Mouse (Mus musculus) midbrain, embryonic 16.5 days (tissue): ENCODE measurements around the gene Siah1a. TPM values are rescaled to one million over a fixed set of nuclear protein-coding genes. Genes with fewer than 3 reads are reported as not detected.

Source experiments
- ATAC-seq: fragments of 200-750 bp; cut with Nextera tagmentation; 2 replicates; pipeline ENCODE4 v1.8.0; 2017; ENCODE audit warnings: moderate TSS enrichment
- H3K27ac ChIP-seq: fragments of 300-500 bp; sonication (generic); 2 replicates; pipeline ENCODE4 v1.5.1; 2014; ENCODE audit warnings: mild to moderate bottlenecking, low read length, mixed read lengths
- H3K27me3 ChIP-seq: fragments of 300-500 bp; sonication (generic); 2 replicates; pipeline ENCODE4 v1.6.1; 2014; ENCODE audit warnings: low read depth, low read length, mixed read lengths; ENCODE audit not compliant: control insufficient read depth, insufficient read depth
- H3K36me3 ChIP-seq: fragments of 300-500 bp; sonication (generic); 2 replicates; pipeline ENCODE4 v1.6.1; 2014; ENCODE audit warnings: mild to moderate bottlenecking, low read length, moderate library complexity, mixed read lengths; ENCODE audit not compliant: control insufficient read depth, insufficient read depth
- H3K4me1 ChIP-seq: fragments of 300-500 bp; sonication (generic); 2 replicates; pipeline ENCODE4 v1.6.1; 2014; ENCODE audit warnings: mild to moderate bottlenecking, low read length, mixed read lengths; ENCODE audit not compliant: control insufficient read depth, insufficient read depth
- H3K4me2 ChIP-seq: fragments of 300-500 bp; sonication (generic); 2 replicates; pipeline ENCODE4 v1.6.1; 2014; ENCODE audit warnings: mild to moderate bottlenecking, low read length, mixed read lengths
- H3K4me3 ChIP-seq: fragments of 300-500 bp; sonication (generic); 2 replicates; pipeline ENCODE4 v1.5.1; 2014; ENCODE audit warnings: low read depth, mild to moderate bottlenecking, low read length, moderate library complexity, mixed read lengths
- H3K9ac ChIP-seq: fragments of 300-500 bp; sonication (generic); 2 replicates; pipeline ENCODE4 v1.6.1; 2014; ENCODE audit warnings: low read depth, low read length, mixed read lengths
- H3K9me3 ChIP-seq: fragments of 300-500 bp; sonication (generic); replicated peaks from 2 replicates; pipeline ENCODE4 v1.6.1; 2014; ENCODE audit warnings: mild to moderate bottlenecking, low read length, mixed read lengths; ENCODE audit not compliant: control insufficient read depth, poor library complexity, severe bottlenecking
- WGBS: fragments of 180-500 bp; shearing (Covaris S2); extraction: QIAGEN DNeasy Blood & Tissue Kit; methylation state at CpG from one replicate; pipeline ENCODE4 v1.1.7; 2014; 5-methylcytosine and 5-hydroxymethylcytosine counted together
- polyA plus RNA-seq: library from polyadenylated mRNA; unstranded; fragments of >200 nt; fragmentation: Nextera tagmentation; extraction: Ambion mirVana; gene quantifications from 2 replicates; pipeline ENCODE4 v1.2.1, GENCODE M21; 2015

Gene Siah1a
- polyA plus RNA-seq, 1 experiment from 2014 or later: 71.9 TPM

GRCm38 (mm10) chr8:86749842-86750241 lies 4.1 kb upstream of the Siah1a start:
- Histone ChIP-seq H3K4me2 (no peak overlapping the region), H3K4me3 (no peak overlapping the region), H3K36me3 (no peaks in the 10 kb centered on the region), H3K4me1 (peaks cover 6% of the 10 kb centered on the region), H3K27ac (no peak overlapping the region), H3K27me3 (no peaks in the 10 kb centered on the region), H3K9ac (no peak overlapping the region), H3K9me3 (no peaks in the 10 kb centered on the region)
- no peak for ATAC-seq
- WGBS: 47% methylated on average over 2 of the region's 2 CpGs

GRCm38 (mm10) chr8:86746511-86746910 lies 777 bp upstream of the Siah1a start:
- H3K9me3 ChIP-seq: no peaks in the 10 kb centered on the region
- peak overlapping the region; percentile 98 for H3K27ac ChIP-seq
- peak overlapping the region; percentile 90 for H3K4me3 ChIP-seq
- peak overlapping the region; percentile 88 for H3K4me2 ChIP-seq
- peaks cover 30% of the 10 kb centered on the region for H3K4me1 ChIP-seq
- WGBS: 1% methylated on average over 11 of the region's 11 CpGs
- no peaks in the 10 kb centered on the region for H3K36me3 ChIP-seq
- peak overlapping the region; percentile 99 for H3K9ac ChIP-seq
- ATAC-seq: peak; percentile 32; the same call in 1 of the 2 replicates
- no peaks in the 10 kb centered on the region for H3K27me3 ChIP-seq

GRCm38 (mm10) chr8:86745935-86746441 lies 254 bp upstream of the Siah1a start:
- Histone ChIP-seq H3K9me3 (no peaks in the 10 kb centered on the region), H3K4me1 (peaks cover 35% of the 10 kb centered on the region), H3K36me3 (no peaks in the 10 kb centered on the region), H3K4me3 (peak overlapping the region; percentile 90), H3K27ac (peak overlapping the region; percentile 98), H3K4me2 (peak overlapping the region; percentile 88), H3K9ac (peak overlapping the region; percentile 99), H3K27me3 (no peaks in the 10 kb centered on the region)
- ATAC-seq: peak; percentile 93
- under 1% methylated on average over 63 of the region's 70 CpGs for WGBS

- Histone ChIP-seq H3K36me3 (no peaks in the 10 kb centered on the region), H3K27me3 (no peaks in the 10 kb centered on the region), H3K9ac (peak overlapping the region; percentile 99), H3K4me1 (peaks cover 35% of the 10 kb centered on the region), H3K9me3 (no peaks in the 10 kb centered on the region), H3K4me3 (peak overlapping the region; percentile 90), H3K27ac (peak overlapping the region; percentile 98), H3K4me2 (peak overlapping the region; percentile 87)
- WGBS: 4% methylated on average over 18 of the region's 18 CpGs
- no peak; the same call in 1 of the 2 replicates for ATAC-seq
Observed at GRCm38 (mm10) chr8:86744313-86745220, 1.2 kb downstream of the Siah1a start.

GRCm38 (mm10) chr8:86742605-86743345 lies 3.0 kb downstream of the Siah1a start:
- Histone ChIP-seq H3K4me3 (no peak overlapping the region), H3K36me3 (no peaks in the 10 kb centered on the region), H3K27me3 (no peaks in the 10 kb centered on the region), H3K9ac (no peak overlapping the region), H3K9me3 (no peaks in the 10 kb centered on the region), H3K4me2 (no peak overlapping the region; the same call in 1 of the 2 replicates), H3K27ac (no peak overlapping the region), H3K4me1 (peaks cover 35% of the 10 kb centered on the region)
- no peak for ATAC-seq
- WGBS: 73% methylated on average over 7 of the region's 7 CpGs

- Histone ChIP-seq H3K4me1 (peaks cover 32% of the 10 kb centered on the region), H3K36me3 (no peaks in the 10 kb centered on the region), H3K27ac (no peak overlapping the region), H3K9me3 (no peaks in the 10 kb centered on the region), H3K9ac (no peak overlapping the region), H3K4me2 (no peak overlapping the region), H3K4me3 (no peak overlapping the region), H3K27me3 (no peaks in the 10 kb centered on the region)
- no peak for ATAC-seq
Observed at GRCm38 (mm10) chr8:86741627-86742026, 4.1 kb downstream of the Siah1a start.

GRCm38 (mm10) chr8:86740899-86741298 lies 4.8 kb downstream of the Siah1a start:
- Histone ChIP-seq H3K36me3 (no peaks in the 10 kb centered on the region), H3K27me3 (no peaks in the 10 kb centered on the region), H3K27ac (no peak overlapping the region), H3K9ac (no peak overlapping the region), H3K9me3 (no peaks in the 10 kb centered on the region), H3K4me3 (no peak overlapping the region), H3K4me2 (no peak overlapping the region), H3K4me1 (peaks cover 30% of the 10 kb centered on the region)
- ATAC-seq: no peak

- no peak overlapping the region for H3K4me3 ChIP-seq
- no peak overlapping the region for H3K4me2 ChIP-seq
- no peak overlapping the region for H3K9ac ChIP-seq
- peaks cover 2% of the 10 kb centered on the region; the same call in 1 of the 2 replicates for H3K4me1 ChIP-seq
- no peaks in the 10 kb centered on the region for H3K36me3 ChIP-seq
- no peaks in the 10 kb centered on the region for H3K27me3 ChIP-seq
- H3K27ac ChIP-seq: no peak overlapping the region
- 43% methylated on average over 3 of the region's 3 CpGs for WGBS
- no peak for ATAC-seq
- H3K9me3 ChIP-seq: no peaks in the 10 kb centered on the region
Observed at GRCm38 (mm10) chr8:86735446-86736111, 10.2 kb downstream of the Siah1a start.
